Mouse (Mus musculus) embryo, embryonic 10 days (tissue): ENCODE results near the gene Cdh6.

ENCODE experiments used
- DNase-seq: peaks from one replicate; pipeline ENCODE4 v3.0.0-alpha.2; 2015; ENCODE audit warnings: low spot score

The Cdh6 gene

DNA sequence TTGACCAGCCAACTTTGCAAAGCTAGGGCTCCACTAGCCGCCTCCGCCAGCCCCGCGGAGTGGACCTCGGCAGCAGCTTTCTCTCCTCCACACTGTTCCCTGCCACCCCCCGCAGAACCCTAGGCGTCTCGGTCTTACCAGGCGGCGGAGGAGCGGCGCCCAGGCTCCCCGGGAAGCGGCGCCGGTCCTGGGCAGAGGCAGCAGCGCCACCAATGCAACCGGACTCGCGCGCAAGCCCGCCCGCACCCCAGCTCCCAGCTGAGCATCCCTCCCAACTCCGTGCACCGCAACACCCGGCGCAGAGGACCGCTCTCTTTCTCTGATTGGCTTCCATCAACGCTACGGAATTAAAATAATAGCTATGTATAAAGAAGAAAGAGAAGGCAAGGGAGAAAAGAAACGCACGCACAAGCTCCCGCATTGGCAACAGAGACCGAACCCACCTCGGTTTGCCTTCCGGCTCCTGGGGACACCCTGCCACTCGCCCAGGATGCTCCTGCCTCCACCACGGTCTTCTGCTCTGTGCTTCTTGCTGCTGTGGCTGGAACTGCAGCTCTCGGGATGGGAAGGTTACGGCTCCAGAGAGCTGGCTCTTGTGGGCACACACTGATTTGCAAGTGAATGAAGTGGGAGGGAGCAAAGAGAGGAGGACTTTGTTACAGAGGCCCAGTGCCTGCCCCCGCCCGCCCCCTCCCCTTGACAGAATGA is at the start of gene Cdh6:
TSS of gene Cdh6 (minus strand) at position 605 of the 708 bp plus-strand sequence.
- DNase-seq = peak; percentile 89

DNA sequence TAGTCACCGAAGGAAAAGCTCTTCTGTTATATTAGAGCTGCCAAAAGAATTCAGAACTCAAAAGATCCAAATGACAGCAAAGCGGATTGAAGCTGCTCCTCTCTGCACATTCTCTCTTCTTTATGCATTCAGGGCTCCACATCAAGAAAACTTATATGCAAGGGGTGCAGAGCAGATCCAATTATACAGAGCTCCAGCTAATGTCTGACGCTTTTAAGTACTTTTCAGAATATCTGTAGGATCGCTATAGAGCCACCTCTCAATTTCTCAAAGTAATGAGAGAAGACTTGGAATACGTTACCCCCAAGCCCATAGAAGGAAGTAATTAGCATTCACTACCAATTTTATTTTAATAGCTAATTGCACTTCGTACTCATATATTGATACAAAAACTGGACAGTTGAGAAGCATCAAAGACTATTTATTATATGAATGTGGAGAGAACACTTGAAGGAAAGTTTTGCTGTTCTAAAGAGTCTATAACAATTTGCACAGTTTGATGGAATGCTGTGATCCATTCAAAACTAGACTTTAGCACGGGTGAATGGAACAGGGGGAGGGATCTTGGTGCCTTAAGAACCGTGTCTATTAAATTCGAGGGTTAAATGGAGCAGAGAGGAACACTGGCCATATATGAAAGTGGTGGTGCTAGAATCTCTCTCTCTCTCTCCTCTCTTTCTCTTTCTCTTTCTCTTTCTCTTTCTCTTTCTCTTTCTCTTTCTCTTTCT is 46.4 kb upstream of the Cdh6 start:
- DNase-seq = no peak

DNA sequence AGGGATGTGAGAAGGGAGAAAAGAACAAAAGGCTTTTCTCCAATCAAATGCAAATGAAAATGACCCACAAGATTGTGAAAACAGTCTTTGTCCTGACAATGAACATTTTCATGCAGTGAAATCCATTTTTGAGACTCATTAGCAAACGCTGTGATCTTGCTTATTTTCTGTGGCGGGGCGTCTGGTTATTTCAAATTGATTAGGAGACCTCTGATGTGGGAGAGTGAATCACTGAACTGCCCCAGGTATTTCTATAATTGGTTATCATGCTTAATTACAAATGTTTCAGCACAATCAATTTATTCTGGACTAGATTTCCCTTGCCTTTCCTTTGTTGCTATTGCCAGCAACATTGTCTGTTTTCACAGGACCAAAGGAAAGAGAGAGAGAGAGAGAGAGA is 44.3 kb upstream of the Cdh6 start:
- DNase-seq = no peak

DNA sequence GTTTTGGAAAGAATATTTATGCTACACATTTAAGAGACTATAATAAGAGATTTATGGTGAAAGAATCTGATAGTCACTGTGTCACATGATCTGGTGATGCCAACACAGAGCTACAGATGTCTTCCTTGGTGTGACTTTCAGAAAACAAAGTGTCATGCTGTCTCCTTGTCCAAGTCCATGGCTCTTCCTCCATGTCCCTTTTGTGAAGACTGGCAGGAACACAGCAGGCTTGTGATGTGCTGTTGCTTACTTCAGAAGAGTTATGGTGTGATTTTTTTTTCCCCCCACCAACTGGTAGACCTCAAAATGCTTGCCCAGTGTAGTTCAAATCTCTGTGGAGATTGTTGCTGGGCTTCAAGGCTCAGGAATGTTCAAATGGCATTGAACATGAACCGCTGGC is 43.7 kb upstream of the Cdh6 start:
- no peak for DNase-seq

DNA sequence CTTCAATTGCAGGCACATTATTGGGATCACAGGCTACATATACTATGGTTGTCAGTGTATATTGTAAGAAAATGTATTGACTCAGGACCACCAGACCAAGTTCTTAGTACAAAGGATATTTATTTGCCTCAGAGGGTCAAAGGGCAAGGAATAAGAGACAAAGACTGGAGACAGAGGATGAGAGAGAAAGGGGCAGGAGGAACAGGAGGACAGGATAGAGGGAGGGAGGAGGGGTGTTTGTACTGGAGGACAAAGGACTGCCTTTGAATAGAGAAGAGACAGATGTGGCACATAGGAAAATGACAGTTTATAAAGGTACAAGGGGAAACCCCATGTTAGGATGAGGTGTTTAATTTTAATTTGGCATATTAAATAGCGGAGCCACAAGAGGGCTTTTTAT is 39.5 kb upstream of the Cdh6 start:
- DNase-seq = peak; percentile 67

DNA sequence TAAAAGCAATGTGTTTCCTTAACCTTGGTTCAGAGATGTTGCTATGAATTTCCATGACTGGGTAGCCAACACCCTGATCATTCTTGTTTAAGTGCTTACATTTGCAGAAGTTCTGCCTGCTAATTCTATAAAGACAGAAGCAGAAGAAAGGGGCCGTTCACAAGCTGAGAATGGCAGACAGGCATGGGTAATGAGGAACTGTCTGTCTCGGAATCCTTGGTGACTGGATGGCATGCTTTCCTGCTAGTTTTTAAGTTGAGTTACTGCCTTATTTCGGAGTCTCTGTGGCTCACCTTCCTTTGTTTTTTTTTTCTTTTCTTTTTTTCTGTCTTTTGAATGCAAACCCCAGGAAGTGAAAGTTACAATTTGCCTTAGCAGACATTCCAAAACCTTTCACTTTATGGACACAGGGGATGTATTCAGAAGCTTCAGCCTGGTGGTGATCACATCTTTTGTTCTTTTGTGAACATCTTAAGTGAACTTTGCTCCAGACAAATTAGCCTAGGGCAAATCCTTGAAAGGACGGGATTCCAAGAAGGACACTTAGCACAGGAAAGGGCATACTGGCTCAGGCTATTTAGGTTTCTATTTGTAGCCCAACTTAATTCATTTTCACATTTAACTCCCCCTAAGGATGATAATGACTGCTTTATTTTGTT is 38.7 kb upstream of the Cdh6 start:
- peak; percentile 76 for DNase-seq

DNA sequence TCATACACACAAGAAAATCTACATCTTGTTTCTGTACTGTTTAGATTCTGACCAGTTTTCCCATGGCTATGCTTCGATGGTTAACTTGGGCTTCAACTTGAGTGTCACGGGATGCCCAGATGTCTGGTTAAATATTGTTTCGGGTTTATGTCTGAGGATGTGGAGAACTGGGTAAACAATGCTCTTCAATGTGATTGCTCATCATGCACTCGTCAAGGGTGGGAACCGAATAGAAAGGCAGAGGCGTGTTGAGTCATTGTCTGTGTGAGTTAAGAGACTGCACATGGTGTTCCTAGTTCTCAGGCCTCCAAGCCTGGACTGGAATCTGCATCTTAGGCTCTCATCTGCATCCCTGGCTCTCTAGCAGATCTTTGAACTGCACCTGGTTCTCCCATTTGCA is 36.7 kb upstream of the Cdh6 start:
- DNase-seq = no peak

DNA sequence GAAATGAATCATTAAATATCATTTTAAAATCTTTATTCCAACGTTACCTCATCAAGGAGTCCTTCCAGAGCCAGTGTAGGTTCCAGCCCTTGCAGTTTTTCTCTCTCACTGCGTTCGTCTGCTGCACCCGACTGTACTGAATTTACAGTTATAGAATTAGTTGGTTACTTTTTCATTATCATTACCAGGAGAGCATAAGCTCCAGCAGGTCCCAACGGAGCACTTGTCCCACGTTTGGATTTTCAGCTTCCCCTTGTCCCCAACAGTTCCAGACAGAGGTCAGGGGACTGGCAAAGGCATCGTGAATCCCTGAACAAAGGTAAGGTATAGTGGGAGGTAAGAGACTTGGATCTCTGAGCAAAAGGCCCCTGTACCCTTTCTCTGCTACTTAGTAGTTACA is 35.2 kb upstream of the Cdh6 start:
- no peak for DNase-seq

DNA sequence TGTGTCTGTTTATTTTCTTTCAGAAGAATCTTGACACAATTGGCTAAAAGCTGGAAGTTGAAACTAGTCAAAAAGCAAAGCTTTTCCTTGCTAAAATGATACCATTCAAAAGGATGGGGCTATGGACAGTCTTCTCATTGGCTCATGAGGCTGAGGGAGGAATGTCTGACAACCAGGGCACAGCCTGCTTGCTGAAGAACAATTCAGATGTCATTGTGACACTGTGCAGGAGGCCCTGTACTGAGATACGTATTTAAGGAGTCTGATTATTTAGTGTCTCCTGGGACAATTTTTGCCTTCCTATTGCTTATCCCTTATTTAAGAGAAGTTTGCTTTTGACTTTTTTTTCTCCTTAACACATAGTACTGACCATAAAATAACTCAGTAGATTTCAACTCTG is 22.8 kb upstream of the Cdh6 start:
- peak; percentile 48 for DNase-seq

DNA sequence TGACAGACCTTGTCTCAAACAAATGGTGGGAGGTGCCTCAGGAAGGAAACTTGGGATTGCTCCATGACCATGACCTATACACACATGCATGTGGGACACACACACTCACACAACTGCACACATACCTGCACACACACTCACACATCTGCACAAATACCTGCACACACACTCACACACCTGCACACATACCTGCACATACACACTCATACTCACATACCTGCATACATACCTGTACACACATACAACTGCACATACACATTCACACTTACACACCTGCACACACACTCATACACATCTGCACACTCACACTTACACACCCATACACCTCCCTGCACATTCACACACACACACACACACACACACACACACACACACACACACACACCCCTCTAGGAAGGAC is 20.6 kb upstream of the Cdh6 start:
- DNase-seq = no peak

DNA sequence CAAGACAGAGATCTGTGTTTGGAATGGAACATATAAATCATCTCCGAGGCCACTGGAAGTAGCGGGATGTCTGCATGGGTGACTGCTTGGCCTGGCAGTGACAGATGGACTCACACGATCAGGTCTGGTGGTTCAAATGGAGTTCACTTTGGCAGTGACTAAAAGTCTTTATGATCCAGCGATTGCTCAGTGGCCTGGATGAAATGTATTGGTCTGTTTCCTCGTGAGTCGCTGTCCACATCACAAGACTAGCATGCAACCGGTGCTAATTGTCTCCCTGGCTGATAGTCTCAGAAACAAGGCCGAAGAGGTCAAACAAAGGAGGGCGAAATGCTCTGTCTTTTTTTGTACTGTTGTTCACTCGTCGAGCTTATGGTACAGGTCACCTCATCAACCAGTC is 19.6 kb upstream of the Cdh6 start:
- DNase-seq = peak; percentile 65

DNA sequence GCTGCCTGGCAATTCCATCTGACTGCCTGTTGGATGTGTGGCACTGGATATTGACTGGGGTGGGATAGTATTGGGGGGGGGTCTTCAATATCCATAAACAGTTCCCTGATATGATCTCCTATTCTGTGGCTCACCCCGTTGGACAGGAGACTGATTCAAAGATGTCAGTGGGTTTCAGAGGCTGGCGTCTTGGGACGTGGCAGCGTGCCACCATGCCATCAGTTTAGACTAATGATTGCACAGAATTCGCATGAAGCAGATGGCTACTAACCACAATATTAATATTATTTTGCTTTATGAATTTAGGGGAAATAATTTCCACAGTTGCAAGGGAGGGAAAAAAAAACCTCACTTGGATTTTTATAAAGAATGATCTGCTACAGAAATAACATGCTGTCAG is 10.2 kb upstream of the Cdh6 start:
- no peak for DNase-seq

DNA sequence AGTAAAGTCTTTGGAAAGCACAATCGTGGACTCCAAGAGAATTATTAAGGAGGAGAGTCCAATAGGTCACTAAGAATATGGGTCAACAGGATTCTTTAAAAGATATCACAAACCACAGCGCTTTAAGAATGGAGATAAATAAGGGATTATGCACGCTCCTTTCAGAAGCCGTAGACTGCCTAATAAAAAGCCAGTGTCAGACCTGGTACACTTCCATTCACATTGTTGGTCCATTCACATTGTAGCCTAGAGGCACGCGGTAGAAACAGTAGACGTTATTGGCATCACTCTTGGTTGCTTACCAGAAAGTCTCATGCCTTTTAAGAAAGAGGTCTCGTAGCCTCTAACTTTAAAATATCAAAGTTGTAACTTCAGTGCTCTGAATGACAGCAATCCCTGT is 8.0 kb upstream of the Cdh6 start:
- DNase-seq = no peak

DNA sequence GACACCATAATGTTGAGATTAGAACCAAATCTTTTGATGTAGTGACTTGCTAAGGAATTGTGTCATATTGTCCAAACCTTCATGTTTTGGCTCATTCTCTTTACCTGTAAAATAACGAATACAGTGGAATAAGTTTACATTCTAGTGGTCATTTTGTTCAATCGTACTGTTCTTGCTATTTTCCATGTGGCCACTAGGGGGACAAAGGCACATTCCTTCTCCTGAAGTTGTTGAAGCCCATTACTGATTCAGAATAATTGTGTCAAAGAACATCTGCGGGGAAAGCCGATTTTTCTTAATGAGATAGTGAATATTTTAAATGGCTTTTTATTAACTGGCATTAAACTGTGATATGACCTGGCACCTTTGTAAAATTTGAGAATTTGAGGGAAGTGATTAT is 7.5 kb upstream of the Cdh6 start:
- peak; percentile 54 for DNase-seq

DNA sequence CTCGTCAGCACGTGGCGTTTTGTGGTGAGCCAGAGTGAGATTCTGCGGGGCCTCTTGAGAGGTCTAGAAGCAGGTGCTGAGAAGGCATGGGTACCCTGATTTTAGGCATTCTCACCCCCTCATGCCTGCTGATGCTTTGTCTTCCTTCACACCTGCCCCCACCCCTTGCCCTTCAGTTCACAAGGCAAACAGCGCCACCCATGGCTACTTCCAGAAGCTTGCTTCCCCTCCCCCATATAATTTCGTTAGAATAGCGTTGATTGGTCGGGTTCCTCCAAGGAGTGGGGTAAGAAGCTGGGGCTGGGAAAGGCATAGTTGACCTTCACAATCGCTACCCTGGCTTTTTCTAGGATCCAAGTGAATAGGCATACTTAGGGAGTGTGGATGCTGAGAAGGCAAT is 2.5 kb upstream of the Cdh6 start:
- peak; percentile 39 for DNase-seq

DNA sequence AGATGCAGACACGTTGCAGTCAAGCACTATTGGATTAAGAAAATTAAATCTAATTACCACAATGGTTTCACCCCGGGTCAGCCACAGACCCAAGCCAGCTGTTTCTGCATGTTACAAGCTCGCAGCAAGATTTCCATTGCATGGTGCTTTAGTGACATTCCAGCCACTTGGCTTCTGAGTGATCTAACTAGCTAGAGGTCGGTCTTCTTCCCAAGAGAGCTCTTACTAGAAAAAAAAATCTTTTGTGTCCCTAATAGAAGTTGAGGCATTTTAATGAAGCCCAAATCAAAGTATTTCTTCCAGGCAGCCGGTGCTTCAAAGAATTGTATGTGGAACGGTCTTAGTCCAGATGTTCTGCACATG is 1.1 kb upstream of the Cdh6 start:
- DNase-seq = peak; percentile 51

DNA sequence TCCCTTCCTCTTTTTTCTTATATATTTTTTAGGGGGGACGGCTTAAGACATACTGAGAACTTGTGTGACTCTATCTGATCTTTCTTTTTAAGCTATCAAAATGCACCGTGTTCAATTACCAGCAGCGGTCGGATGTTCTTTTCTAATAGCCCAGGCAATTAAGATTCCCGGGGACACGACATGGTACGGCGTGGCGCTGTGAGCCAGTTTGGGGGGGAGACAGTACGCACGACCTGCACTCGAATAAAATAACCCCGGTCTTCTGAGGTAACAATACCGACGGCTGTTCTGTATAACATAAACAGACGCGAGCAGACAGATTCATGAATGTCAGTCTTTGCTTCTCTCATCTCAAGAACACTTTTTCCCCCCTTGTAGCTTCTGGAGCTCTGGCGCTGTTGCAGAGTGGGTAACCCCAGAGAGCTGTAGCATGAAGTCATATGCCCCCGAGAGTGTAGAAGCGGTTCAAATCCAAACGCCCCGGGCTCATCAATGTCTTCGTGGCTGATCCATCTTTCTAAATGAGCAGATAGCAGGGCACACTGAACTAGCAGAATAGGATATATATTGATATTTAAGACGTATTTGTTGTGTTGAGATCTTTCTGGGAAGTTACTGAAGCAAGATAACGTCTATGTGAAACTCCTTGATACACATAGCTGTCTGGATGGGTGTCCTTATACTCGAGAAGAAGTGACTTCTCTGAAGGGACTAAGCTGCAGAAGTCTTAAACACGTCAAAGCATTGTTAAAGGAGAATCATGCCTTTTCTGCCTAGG is 554 bp upstream of the Cdh6 start:
- DNase-seq = peak; percentile 36

DNA sequence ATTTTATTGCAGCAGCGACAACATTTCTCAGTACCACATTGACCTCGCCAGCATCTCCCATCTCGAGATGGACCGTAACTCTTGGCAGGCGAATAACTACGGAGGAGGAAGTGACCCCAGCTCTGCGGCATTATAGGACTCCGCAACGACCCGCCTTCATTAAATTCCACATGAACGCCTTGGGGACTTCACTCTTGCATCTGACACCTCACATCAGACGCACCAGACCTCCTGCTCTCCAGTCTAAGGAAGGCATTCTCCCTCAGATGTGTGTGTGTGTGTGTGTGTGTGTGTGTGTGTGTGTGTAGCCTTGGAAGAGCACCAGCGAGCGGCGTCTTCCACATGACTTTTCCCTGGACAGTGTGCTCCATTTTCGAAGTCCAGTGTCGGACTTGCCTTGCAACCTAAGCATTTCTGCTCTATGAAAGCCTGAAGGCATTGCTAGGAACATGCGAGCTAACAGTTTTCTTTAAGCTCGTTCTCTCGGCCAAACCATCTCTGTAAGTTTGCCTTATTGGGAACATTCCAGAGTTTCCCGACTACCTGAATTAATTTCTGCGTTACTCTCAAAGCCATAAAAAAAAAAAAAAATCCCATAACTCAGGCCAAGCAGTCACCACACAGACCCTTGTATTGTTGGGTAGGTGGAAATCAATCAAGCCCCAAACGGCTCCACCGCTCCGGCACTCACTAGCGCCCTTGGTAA is 957 bp downstream of the Cdh6 start:
- peak; percentile 45 for DNase-seq

DNA sequence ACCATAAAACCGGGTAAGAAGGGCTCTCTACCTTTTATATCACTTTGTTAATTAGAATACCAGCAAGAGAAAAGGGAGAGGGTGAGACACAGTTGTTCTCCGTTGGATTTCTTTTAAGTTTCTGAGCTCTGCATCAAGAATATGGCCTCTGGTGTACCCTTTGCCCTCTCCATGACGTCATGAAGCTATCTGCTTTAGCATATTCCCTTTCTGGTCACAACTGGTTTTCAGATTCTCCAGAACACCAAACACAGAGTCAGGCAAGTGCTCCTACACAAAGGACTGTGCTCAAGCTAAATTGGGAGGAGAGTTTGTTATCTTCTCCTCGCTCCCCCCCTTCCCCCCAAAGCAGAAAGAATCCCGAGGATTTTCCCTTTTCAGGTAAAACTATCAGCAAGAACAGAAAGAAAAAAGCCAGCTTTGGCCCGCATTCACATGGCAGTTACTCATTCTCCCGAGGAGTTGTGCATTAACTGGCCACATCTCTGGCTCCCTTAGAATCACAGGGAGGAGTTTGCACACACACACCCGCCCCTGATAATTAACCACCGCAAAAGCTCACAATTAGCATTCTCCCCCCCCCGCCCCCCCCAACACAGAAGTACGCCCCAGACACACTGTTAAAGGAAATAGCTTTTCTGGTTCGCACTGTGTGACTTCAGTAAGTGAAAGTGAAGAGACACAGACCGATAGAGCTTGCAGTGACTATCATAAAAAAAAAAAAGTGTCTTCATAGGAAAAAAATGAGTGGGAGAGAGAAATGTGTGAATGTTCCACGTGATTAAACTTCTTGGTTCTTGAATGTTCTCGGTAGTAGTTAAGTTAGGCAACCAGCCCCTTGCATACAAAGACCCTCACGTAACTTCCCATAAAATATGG is 1.8 kb downstream of the Cdh6 start:
- DNase-seq = peak; percentile 62

DNA sequence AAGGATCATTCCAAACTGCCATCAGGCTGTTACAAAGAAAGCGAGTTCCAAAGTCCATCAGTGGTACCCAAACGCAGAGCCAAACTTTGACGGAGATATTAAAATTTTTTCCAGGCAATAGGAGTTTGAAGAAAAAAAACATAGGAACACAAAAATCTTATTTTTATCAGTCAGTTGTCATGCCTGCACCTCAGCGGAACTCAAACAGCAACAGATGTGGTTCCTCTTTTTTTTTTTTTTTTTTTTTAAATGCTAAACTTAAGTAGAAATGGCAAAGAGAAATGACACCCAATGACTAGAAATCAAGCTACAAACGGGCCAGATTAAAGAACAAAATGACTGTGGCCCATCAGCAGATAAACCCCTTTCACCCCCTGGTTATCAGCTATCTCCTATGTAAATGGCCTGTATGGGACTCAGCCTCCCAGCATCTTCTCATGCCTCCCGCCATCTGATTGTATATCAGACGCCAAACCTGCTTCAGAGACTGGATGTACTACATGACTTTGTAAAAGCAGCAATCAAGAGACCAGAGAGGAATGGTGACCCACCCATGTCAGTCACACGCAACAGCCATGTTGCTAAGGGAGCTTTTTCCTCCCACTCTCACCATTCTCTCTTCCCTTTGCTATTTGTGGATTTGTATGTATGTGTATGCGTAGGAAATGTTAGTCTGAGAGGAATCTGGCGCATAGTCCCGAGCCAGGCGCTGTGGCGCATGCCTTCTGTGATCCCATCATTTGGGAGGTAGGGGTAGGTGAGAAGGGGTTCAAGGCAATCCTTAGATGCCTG is 8.2 kb downstream of the Cdh6 start:
- no peak for DNase-seq
